Mouse (Mus musculus): Measurements from ENCODE around the gene Clec9a.

Clec9a gene

GRCm38 (mm10) chr6:129425217-129425616 lies 16.6 kb downstream of the Clec9a start:
- no peak for DNase-seq (ENCODE audit: low spot score)

GRCm38 (mm10) chr6:129425812-129426211 lies 17.1 kb downstream of the Clec9a start:
- peak; percentile 13 for DNase-seq (ENCODE audit: low spot score)

- no peak for DNase-seq (ENCODE audit: low spot score)
Measured at GRCm38 (mm10) chr6:129427281-129427680, 18.6 kb downstream of the Clec9a start.

- no peak for DNase-seq (ENCODE audit: low spot score)
Measured at GRCm38 (mm10) chr6:129434239-129434638, 25.6 kb downstream of the Clec9a start.

- no peak for DNase-seq (ENCODE audit: low spot score)
Measured at GRCm38 (mm10) chr6:129436025-129436424, 27.4 kb downstream of the Clec9a start.

- DNase-seq (ENCODE audit: low spot score) = no peak
Measured at GRCm38 (mm10) chr6:129438033-129438432, 29.4 kb downstream of the Clec9a start.

- DNase-seq (ENCODE audit: low spot score) = no peak
Measured at GRCm38 (mm10) chr6:129449743-129450142, 41.1 kb downstream of the Clec9a start.

GRCm38 (mm10) chr6:129451411-129452039 lies 42.9 kb downstream of the Clec9a start, which contains the start of gene Clec1a:
Clec1a (minus strand) TSS chr6:129452000.
- no peak for DNase-seq (ENCODE audit: low spot score)

GRCm38 (mm10) chr6:129471386-129471785 lies 62.7 kb downstream of the Clec9a start:
- no peak for DNase-seq (ENCODE audit: low spot score)

GRCm38 (mm10) chr6:129472627-129473026 lies 64.0 kb downstream of the Clec9a start:
- no peak for DNase-seq (ENCODE audit: low spot score)

Data from yolk sac, embryonic 10.5 days (tissue).